Mouse (Mus musculus) liver, embryonic 12.5 days (tissue): ENCODE measurements around the gene Ifnar2. TPM values are rescaled to one million over a fixed set of nuclear protein-coding genes. Genes with fewer than 3 reads are reported as not detected.

Source experiments
- ATAC-seq: fragments of 200-750 bp; cut with Nextera tagmentation; 2 replicates; pipeline ENCODE4 v1.8.0; 2017; ENCODE audit warnings: moderate number of reproducible peaks, mild to moderate bottlenecking, moderate library complexity
- H3K27ac ChIP-seq: fragments of 300-500 bp; sonication (generic); 2 replicates; pipeline ENCODE4 v1.5.1; 2016; ENCODE audit warnings: mild to moderate bottlenecking
- H3K27me3 ChIP-seq: fragments of 300-500 bp; sonication (generic); replicated peaks from 2 replicates; pipeline ENCODE4 v1.6.1; 2016; ENCODE audit warnings: mild to moderate bottlenecking, moderate library complexity
- H3K36me3 ChIP-seq: fragments of 300-500 bp; sonication (generic); 2 replicates; pipeline ENCODE4 v1.6.1; 2016; ENCODE audit warnings: mild to moderate bottlenecking, moderate library complexity
- H3K4me1 ChIP-seq: fragments of 300-500 bp; sonication (generic); 2 replicates; pipeline ENCODE4 v1.6.1; 2016
- H3K4me2 ChIP-seq: fragments of 300-500 bp; sonication (generic); 2 replicates; pipeline ENCODE4 v1.6.1; 2016; ENCODE audit warnings: mild to moderate bottlenecking, moderate library complexity
- H3K4me3 ChIP-seq: fragments of 300-500 bp; sonication (generic); 2 replicates; pipeline ENCODE4 v1.5.1; 2016; ENCODE audit warnings: mild to moderate bottlenecking, moderate library complexity
- H3K9ac ChIP-seq: fragments of 300-500 bp; sonication (generic); 2 replicates; pipeline ENCODE4 v1.6.1; 2016; ENCODE audit warnings: mild to moderate bottlenecking, moderate library complexity
- H3K9me3 ChIP-seq: fragments of 300-500 bp; sonication (generic); replicated peaks from 2 replicates; pipeline ENCODE4 v1.6.1; 2016; ENCODE audit warnings: mild to moderate bottlenecking, moderate library complexity
- WGBS: fragments of 180-500 bp; shearing (Covaris S2); methylation state at CpG from one replicate; pipeline ENCODE4 v1.1.7; 2016; ENCODE audit not compliant: insufficient replicate concordance; 5-methylcytosine and 5-hydroxymethylcytosine counted together
- polyA plus RNA-seq: library from polyadenylated mRNA; unstranded; fragments of >200 nt; fragmentation: Nextera tagmentation; extraction: Ambion mirVana; gene quantifications from 2 replicates; pipeline ENCODE4 v1.2.1, GENCODE M21; 2016

Gene Ifnar2
- polyA plus RNA-seq, 1 experiment from 2014 or later = 63.5 TPM

DNA sequence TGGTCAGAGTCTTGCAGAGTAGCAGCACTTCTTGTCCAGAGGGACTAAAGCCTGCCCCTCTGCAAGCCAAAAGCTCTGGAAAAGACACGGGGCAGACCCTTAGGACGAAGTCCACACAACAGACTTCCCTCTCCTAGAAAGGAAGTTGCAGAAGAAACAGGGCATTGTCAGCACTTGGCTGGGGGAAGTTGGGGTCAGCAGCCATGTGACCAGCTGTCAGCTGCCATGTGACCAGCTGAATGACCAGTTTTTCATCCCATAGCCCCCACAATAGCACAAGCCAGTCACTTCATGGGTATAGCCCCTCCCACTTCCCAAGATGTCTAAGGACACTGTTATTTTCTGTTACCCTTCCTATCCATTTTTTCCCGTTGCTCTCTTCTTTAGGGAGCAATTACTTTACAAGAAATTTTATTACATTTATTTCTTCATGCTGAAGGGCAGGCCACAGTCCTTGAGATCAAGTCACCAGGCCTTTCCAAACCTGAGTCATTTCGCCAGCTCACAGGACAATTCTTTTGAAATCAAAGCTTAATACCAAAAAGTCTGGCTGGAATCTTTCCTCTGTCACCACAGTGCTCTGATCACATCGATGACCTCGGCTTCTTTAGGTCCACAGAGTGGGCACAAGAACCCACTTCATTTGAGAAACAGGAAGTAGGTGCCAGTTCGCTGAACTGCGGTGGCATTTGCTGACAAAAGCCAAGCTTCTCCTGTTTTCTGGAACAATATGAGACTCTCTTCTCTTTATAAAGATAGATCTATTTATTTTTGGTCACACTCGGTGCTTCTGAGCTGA lies 43.0 kb downstream of the Ifnar2 start:
- Histone ChIP-seq H3K4me1 (peaks cover 49% of the 10 kb centered on the region), H3K9ac (no peak overlapping the region), H3K27me3 (no peaks in the 10 kb centered on the region), H3K4me2 (no peak overlapping the region), H3K4me3 (no peak overlapping the region), H3K27ac (peak overlapping the region; percentile 68), H3K9me3 (no peaks in the 10 kb centered on the region), H3K36me3 (peaks cover 90% of the 10 kb centered on the region)
- 78% methylated on average over 9 of the region's 9 CpGs for WGBS
- ATAC-seq = no peak

DNA sequence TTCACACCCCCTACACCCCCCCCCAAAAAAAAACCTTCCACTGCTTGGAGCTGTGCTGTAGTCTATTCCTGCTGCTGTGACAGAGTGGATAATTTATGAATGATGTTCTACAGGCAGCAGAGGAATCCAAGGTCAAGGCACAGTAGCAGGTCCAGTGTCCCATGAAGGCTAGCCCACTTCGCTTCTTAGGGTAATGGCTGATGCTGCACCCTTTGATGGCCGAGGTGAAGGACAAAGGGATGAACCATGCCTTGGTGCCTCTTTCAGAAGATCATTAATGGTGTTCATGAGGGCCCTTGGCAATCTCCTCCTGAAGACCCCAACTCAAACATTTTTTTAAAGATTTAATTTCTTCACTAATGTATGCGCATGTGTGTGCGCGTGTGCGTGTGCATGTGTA lies 43.8 kb downstream of the Ifnar2 start:
- Histone ChIP-seq H3K36me3 (peaks cover 95% of the 10 kb centered on the region), H3K27ac (peak overlapping the region; percentile 57), H3K9ac (no peak overlapping the region), H3K4me1 (peaks cover 43% of the 10 kb centered on the region), H3K9me3 (no peaks in the 10 kb centered on the region), H3K4me2 (peak overlapping the region; percentile 35), H3K4me3 (no peak overlapping the region), H3K27me3 (no peaks in the 10 kb centered on the region)
- no peak for ATAC-seq
- WGBS = 83% methylated on average over 6 of the region's 6 CpGs

DNA sequence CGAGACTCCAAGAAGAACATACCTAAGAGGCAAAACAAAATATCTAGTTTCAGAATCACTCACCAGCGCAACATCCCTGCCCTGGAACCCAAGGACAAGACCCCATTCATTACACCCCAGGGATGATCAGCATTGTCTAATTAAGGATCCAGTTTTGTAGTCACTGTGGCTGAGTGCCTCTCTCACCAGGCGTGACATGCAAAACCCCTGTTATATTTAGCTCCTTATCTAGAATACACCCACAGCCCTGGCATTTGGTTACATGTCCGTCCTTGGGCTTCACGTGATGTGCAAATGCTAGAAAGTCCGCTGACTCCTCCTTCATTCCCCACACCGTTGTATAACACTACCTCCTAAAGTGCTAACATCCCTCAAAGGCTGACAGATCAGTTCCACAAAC lies 44.4 kb downstream of the Ifnar2 start:
- no peaks in the 10 kb centered on the region for H3K9me3 ChIP-seq
- H3K27ac ChIP-seq = peak overlapping the region; percentile 57
- peaks cover 95% of the 10 kb centered on the region for H3K36me3 ChIP-seq
- peak overlapping the region; percentile 35 for H3K4me2 ChIP-seq
- ATAC-seq = peak; percentile 71
- H3K4me1 ChIP-seq = peaks cover 43% of the 10 kb centered on the region
- no peaks in the 10 kb centered on the region for H3K27me3 ChIP-seq
- WGBS = 51% methylated on average over 7 of the region's 7 CpGs
- no peak overlapping the region for H3K4me3 ChIP-seq
- H3K9ac ChIP-seq = peak overlapping the region; percentile 25; the same call in 1 of the 2 replicates

DNA sequence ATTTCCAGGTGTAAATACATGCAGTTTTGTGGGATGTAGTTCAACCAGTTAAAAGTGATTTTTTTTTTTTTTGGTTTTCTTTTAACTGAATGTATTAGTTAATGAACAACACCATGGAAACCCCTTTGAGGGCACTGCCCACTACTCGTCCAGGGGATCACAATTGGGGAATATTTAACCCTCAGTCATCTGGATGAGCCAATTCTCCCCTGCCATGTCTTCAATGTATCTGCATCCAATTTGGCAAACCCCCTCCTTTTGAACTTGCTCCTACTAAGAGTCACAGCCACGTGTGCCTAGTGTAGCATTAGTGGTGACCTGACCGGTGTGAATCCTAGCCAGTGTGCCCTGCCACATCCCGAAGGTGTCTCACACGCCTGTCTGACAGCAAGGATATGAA lies 45.9 kb downstream of the Ifnar2 start:
- H3K4me1 ChIP-seq = peaks cover 29% of the 10 kb centered on the region
- no peaks in the 10 kb centered on the region for H3K27me3 ChIP-seq
- no peak overlapping the region for H3K4me3 ChIP-seq
- 79% methylated on average over 5 of the region's 5 CpGs for WGBS
- ATAC-seq = no peak
- H3K36me3 ChIP-seq = peaks cover 94% of the 10 kb centered on the region
- no peak overlapping the region for H3K4me2 ChIP-seq
- no peak overlapping the region for H3K9ac ChIP-seq
- no peak overlapping the region for H3K27ac ChIP-seq
- no peaks in the 10 kb centered on the region for H3K9me3 ChIP-seq

DNA sequence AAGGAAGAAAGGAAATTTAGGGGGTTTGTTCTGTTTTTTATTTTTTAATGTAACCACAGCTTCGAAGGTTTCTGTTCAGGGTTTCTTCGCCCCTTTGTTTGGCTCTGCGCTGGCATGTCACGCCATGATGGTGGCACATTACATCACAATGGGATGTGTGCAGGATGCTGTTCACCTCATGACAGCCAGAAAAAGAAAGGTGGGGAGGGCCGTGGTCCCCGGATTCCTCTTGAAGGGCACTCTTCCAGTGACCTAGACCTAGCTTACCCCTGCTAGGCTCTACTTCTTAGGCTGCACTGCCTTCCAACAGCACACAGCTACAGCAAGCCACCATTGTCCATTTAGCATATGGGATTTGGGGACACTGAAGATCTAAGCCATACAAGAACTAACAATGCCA lies 53.2 kb downstream of the Ifnar2 start:
- 89% methylated on average over 6 of the region's 6 CpGs for WGBS
- H3K4me1 ChIP-seq = no peaks in the 10 kb centered on the region
- no peak for ATAC-seq
- no peaks in the 10 kb centered on the region for H3K27me3 ChIP-seq
- no peak overlapping the region for H3K4me2 ChIP-seq
- H3K9me3 ChIP-seq = 0 out of 2 replicates have a peak, but pooled peaks cover 5% of the 10 kb centered on the region
- H3K4me3 ChIP-seq = no peak overlapping the region
- no peak overlapping the region for H3K27ac ChIP-seq
- peaks cover 71% of the 10 kb centered on the region for H3K36me3 ChIP-seq
- no peak overlapping the region for H3K9ac ChIP-seq

DNA sequence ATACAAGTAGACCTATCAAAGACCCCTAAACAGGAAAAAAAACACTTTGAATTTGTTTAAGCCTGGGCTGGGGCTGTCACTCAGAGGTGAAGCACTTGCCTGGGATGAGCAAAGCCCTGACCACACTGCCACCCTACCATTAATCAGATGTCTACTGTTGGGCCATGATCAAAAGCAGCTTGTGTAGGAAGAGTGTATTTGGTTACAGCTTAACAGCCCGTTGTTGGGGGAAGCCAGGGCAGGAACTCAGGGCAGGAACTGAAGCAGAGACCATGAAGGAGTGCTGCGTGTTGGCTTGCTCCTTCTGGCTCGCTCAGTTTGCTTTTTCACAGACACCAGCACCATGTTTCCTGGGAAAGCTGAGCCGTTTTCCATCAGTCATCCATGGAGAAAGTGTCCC lies 54.0 kb downstream of the Ifnar2 start:
- peaks cover 63% of the 10 kb centered on the region for H3K36me3 ChIP-seq
- 78% methylated on average over 4 of the region's 4 CpGs for WGBS
- H3K9me3 ChIP-seq = 0 out of 2 replicates have a peak, but pooled peaks cover 5% of the 10 kb centered on the region
- H3K4me2 ChIP-seq = no peak overlapping the region
- H3K27me3 ChIP-seq = no peaks in the 10 kb centered on the region
- 0 out of 2 replicates have a peak, but pooled peaks cover under 1% of the 10 kb centered on the region for H3K4me1 ChIP-seq
- ATAC-seq = no peak
- H3K9ac ChIP-seq = no peak overlapping the region
- no peak overlapping the region for H3K4me3 ChIP-seq
- H3K27ac ChIP-seq = no peak overlapping the region

DNA sequence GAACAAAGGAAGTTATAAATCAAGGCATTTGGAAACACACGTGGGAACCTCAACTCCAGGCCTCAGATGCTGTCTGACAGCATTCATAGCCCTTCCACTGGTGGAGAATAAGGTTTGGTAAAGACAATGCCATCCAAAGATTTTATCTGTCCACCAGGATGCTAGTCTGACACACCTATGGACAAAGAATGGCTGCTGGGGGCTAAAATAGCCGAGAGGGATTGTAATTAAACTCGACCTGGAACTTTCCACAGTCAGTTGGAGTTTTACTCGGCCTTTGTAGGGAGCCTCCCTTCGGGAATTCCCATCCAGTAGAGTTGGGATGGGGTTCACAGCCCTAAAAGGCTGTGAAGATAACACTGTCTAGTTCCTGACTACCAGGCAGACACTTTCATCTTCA lies 54.9 kb downstream of the Ifnar2 start:
- Histone ChIP-seq H3K27ac (no peak overlapping the region), H3K27me3 (no peaks in the 10 kb centered on the region), H3K9ac (no peak overlapping the region), H3K4me2 (no peak overlapping the region), H3K36me3 (peaks cover 55% of the 10 kb centered on the region), H3K4me1 (peaks cover 8% of the 10 kb centered on the region; the same call in 1 of the 2 replicates), H3K4me3 (no peak overlapping the region), H3K9me3 (0 out of 2 replicates have a peak, but pooled peaks cover 5% of the 10 kb centered on the region)
- ATAC-seq = no peak
- WGBS = 67% methylated on average over 5 of the region's 5 CpGs

DNA sequence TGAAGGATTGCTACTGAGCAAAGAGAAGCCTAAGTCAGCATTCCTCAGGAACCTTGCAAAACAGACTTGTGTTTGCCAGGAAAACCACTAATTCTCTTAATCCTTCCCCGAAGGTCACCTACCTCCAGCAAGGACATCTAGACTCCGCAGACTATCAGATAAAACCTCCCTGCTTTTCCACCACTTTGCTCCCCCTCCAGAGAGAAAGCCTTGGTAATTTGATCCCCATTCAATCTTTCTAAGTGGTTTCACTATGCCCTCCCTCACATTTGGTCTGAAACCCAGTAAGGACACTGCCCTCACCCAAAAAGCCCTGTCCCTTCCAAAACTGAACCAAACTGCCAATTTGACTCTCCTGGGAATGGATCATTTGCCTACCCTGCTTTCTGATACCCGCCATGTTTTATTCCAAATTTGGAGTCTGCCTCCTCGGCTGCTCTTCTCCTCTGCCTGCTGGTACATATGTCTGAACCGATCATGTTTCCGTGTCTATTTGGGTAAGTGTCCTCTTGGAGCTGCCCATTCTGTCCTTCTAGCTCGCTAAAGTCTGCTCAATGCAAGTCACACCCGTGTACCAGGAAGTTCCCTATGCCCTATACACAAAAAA lies 55.8 kb downstream of the Ifnar2 start:
- H3K9ac ChIP-seq = no peak overlapping the region
- 67% methylated on average over 8 of the region's 8 CpGs for WGBS
- no peak overlapping the region for H3K4me2 ChIP-seq
- ATAC-seq = no peak
- no peak overlapping the region for H3K4me3 ChIP-seq
- H3K36me3 ChIP-seq = peaks cover 46% of the 10 kb centered on the region
- 0 out of 2 replicates have a peak, but pooled peaks cover 5% of the 10 kb centered on the region for H3K9me3 ChIP-seq
- peaks cover 17% of the 10 kb centered on the region for H3K4me1 ChIP-seq
- no peaks in the 10 kb centered on the region for H3K27me3 ChIP-seq
- H3K27ac ChIP-seq = no peak overlapping the region

DNA sequence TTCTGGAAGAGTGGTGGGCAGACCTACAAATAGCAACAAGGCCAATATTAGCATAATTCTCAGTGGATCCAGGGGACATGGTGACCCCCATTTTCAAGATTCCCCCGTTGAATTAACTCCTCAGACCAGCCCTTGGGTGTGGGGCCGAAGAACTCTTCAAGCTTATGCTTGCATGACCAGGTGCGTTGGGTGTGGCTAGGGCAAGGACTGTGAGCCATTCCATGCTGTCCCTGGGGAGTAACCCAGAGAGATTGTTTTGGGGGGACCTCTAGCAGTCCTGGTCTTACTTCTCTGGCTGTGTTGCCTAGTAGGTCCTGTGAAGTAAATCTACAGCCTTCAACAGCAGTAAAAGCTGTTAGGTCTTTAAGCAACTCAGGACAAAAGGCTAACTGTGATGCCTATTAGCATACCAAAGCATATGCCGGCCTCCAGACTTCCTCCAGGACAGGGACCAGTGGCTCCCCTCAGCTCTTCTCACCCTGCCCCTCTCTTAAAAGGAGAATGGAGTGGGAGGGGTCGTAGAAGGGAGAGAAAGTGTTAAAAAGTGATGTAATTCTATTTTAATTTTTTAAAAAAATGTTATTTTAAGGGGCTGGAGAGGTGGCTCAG lies 60.2 kb downstream of the Ifnar2 start:
- Histone ChIP-seq H3K9ac (0 out of 2 replicates have a peak overlapping the region, but pooled peaks have one; percentile 14), H3K4me2 (peak overlapping the region; percentile 19; the same call in 1 of the 2 replicates), H3K27ac (peak overlapping the region; percentile 73), H3K27me3 (no peaks in the 10 kb centered on the region), H3K36me3 (peaks cover 2% of the 10 kb centered on the region; the same call in 1 of the 2 replicates), H3K9me3 (0 out of 2 replicates have a peak, but pooled peaks cover 5% of the 10 kb centered on the region), H3K4me1 (peaks cover 37% of the 10 kb centered on the region), H3K4me3 (no peak overlapping the region)
- ATAC-seq = no peak
- WGBS = 62% methylated on average over 5 of the region's 5 CpGs

DNA sequence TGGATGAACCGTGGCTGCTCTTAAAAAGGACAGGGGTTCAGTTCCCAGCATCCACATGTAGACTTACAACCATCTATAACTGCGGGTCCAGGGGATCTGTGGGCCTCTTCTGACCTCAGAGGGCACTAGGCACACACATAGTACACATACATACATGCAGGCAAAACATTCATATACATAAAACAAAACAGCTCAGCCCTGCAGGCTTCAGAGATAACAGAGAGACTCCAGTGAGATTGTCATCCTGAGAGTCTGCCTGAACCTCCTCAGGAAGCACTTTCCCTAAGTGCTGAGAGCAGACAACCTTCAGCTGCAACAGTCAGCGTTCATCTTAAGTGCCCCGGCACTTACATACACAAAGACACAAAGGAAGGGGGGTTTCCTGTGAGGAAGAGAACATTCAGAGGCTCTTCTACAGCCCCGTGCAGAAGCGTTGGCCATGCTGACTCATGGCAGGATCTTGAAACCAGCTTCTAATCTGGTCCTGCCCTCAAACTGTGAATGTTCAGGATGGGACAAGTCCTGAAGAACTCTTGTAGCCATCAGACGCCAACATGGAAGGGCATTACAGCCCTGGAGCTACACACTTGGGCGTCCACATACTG lies 60.8 kb downstream of the Ifnar2 start:
- H3K4me2 ChIP-seq = peak overlapping the region; percentile 19
- H3K9ac ChIP-seq = peak overlapping the region; percentile 14; the same call in 1 of the 2 replicates
- no peaks in the 10 kb centered on the region for H3K27me3 ChIP-seq
- H3K4me3 ChIP-seq = no peak overlapping the region
- WGBS = 25% methylated on average over 8 of the region's 8 CpGs
- peaks cover 43% of the 10 kb centered on the region for H3K4me1 ChIP-seq
- peak overlapping the region; percentile 73 for H3K27ac ChIP-seq
- no peaks in the 10 kb centered on the region for H3K36me3 ChIP-seq
- peak; percentile 77 for ATAC-seq
- H3K9me3 ChIP-seq = 0 out of 2 replicates have a peak, but pooled peaks cover 5% of the 10 kb centered on the region

DNA sequence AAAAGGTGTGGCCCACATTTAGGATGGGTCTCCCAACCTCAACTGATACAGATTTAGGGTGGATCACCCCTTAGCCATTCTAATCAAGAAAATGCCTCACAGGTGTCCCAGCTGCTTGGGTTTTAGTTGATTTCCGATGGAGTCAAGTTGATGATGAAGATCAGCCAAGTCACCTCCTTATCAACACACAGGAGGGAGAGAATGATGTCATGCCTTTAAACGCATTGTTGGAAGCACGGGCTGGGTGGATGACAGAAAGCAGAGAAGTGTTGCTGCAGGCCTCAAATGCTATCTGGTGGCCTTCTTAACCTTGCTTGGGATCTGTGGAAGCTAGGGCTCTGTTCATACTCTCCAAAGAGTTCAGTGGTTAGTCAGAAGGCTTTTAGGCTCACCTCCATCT lies 61.5 kb downstream of the Ifnar2 start:
- Histone ChIP-seq H3K4me3 (no peak overlapping the region), H3K36me3 (no peaks in the 10 kb centered on the region), H3K27me3 (no peaks in the 10 kb centered on the region), H3K4me1 (peaks cover 50% of the 10 kb centered on the region), H3K27ac (peak overlapping the region; percentile 73), H3K9ac (no peak overlapping the region), H3K4me2 (peak overlapping the region; percentile 19; the same call in 1 of the 2 replicates), H3K9me3 (0 out of 2 replicates have a peak, but pooled peaks cover 3% of the 10 kb centered on the region)
- ATAC-seq = no peak
- 43% methylated on average over 3 of the region's 3 CpGs for WGBS
